Mouse (Mus musculus): ENCODE measurements around the gene Rabgap1l.

The Rabgap1l gene

DNA sequence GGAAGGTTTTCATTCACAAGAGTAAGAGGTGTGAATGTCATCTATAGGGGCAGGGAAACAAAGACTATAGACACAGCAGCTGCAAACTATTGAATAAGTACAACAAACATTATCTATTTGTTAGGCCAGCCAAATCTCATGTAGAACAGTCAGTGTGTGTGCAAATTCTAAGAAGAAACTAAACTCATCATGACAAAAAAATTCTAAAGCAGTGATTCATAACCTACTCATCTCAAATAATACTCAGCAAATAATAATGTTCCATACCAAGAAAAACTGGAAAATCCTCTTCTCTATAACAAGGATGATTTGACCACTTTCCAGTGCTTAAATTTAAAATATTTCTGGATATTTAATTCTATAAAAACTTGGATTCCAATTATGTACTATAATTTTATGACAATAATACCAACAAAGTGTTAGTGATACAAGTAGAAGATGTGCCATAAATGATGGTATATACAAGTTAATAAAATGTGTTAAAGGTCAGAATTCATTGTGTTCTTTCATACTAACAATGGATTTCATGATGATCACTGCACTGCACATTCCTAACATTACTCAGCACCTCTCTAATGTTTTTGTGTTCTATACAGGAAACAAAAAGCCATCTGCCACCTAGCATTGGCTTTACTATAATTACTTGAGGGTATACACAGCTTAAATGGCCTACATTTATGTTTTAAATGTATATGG, 196.6 kb downstream of the Rabgap1l start:
- in situ Hi-C loops (cut with MboI, MseI), result no loop called here

DNA sequence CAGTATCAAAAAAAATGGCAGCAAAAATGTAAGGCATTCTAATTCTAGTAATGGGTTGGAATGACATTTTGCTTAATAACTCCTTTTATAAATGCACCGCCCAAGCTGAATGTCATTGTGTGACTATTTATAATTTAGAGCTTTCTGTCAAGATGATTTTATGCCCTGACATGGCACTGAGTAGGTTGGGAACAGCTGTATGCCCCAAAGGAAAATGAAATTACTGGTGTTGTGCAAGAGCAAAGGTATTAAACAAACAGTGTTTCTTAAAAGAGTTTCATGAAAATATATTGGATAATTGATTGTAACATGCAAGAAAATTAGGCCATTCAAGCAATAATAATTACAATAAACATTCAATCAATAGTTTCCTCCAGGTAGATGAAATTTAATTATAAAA, 198.4 kb downstream of the Rabgap1l start:
- in situ Hi-C loops (cut with MboI, MseI), result no loop called here

DNA sequence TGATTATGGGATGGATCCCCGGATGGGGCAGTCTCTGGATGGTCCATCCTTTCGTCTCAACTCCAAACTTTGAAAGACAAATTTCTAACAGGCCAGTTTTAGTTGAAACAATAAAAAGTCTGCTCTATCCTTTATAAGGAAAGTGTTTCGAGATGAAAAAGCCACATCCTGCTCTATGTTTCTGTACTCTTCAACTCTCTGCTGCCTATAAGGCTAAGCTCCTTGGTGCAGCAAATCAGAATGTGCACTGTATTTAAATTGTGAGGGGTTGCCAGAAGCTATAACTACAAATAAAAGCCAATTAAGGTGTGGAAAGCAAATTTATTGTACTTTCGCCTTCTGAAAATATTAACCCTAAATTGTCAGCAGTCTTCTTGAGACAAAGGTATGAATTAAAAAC, 198.9 kb downstream of the Rabgap1l start:
- in situ Hi-C loops (cut with MboI, MseI), result no loop called here

DNA sequence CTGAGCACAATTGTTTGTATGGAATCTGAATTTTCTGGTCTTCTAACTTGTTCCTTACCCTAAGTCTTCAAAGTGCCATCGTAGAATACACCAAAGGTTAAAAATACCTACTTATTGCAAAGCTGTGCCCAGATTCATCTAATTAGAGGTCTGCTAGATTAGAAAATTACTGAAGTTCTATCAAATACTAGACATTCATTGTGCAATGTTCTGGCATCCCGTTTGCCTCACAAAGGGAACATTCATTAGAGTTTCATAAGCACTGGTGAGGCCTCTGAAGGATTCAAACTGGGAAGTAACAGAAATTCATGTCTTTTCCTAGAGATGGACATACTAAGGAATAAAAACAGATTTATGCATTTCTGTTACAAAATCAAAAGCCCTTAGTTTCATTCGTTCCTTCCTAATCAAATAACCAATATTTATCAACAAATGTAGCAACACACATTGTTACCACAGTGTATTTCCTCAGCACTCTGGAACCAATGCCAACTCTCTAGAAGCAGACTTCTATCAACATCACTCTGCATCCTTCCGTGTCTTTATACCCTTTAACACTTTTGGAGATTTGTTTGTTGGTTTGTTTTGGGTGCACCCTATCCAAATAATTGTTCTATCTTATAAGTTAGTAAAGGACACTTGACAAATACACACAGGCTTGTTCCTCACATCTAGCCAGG, 204.0 kb downstream of the Rabgap1l start:
- in situ Hi-C loops (cut with MboI, MseI), result no loop called here

DNA sequence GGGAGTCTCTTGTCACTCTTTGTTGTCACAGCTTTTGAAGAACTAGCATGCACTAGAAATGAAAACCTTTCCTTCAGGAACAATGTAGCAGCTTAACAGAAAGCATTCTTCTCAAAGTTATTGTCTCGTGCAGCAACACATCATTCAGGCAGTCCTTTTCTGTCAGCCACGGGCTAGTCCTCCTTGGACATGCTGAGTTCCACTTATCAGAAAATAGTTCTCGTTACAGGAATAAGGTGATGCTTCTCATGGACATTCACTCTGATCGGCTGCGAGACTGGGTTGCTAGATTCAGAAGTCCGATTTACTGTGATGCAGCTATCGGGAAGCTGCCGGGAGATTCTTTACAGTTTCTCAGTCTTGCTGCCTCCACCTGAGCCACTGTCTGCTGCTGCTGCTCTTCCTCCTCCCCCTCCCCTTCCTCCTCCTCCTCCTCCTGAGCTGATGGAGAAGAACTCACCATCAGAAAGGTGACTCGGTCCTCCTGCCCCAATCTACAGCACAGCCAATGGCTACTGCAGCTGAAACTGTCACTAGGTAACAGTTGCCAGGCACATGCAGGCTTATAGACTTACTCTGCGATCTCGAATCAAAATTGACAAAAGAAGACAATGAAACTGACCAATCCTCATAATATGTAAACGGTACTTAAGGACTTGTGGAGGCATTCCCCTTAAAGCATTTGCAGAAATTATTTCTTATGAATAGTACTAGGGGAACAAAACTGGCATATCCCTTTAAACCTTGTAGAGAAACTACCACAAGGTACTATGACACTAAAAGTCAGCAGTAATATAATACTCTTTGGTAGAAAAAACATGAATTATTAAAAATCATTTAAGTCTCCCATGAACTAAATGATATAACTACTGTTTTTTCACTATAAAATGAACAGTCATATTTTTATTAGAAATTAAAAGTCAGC, 213.4 kb downstream of the Rabgap1l start:
- in situ Hi-C loops (cut with MboI, MseI), result loop anchor here (10.0 kb wide), 1 partner anchor 275 kb away; no protein-coding TSS in a partner anchor

DNA sequence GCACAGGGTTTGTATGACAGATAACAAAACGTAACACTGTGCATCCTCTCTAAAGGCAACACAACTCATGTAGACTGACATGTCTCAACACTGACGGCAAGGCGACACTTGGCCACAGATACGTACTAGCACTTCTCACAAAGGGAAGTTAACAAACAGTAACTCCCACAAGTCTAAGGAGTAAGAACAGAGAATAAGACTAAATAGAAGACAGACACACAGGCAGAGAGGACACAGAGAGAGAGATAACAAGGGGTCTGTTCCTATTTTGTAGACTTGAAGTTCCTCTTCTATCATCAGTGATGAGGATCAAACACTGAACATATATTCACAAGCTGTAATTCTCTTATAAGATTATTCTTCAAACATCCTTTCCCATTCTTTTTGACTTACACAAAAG, 216.9 kb downstream of the Rabgap1l start:
- in situ Hi-C loops (cut with MboI, MseI), result loop anchor here (10.0 kb wide), 1 partner anchor 279 kb away; no protein-coding TSS in a partner anchor

DNA sequence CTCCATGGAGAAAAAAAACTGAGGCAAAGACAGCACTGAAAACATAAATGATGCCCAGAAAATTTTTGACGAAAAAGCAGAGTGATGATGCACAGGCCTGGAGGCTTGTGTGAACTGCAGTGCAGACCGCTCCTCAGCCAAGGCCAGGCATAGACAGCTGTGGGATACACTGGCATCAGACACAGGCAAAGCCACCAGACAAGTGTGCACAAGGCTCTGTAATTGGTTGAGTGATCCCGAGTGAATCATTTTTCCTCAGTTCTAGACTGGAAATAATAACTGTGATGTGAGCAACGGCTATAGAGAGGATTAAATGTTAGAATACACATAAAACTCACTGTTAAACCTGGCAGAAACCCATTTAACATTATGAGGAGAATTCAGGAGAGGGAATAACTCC, 219.0 kb downstream of the Rabgap1l start:
- in situ Hi-C loops (cut with MboI, MseI), result loop anchor here (10.0 kb wide), 1 partner anchor 281 kb away; no protein-coding TSS in a partner anchor

DNA sequence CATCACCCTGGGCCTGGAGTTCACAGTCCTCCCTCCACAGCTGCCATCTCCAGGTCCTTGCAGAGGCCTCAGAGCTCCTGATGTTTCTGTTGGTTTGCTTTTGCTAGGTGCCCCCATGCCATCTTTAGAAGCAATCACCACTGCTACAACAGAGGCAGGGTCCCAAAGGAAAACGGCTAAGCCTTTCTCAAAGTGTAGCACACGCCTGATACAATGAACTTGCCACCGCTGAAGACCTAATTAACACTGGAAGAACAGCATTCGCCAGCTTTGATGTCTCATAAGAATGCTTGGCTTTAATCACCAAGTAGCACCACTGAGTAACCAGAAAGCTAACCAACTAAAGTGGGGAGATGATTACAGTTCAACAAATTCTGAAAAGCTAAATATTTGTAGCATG, 226.6 kb downstream of the Rabgap1l start:
- in situ Hi-C loops (cut with MboI, MseI), result no loop called here

DNA sequence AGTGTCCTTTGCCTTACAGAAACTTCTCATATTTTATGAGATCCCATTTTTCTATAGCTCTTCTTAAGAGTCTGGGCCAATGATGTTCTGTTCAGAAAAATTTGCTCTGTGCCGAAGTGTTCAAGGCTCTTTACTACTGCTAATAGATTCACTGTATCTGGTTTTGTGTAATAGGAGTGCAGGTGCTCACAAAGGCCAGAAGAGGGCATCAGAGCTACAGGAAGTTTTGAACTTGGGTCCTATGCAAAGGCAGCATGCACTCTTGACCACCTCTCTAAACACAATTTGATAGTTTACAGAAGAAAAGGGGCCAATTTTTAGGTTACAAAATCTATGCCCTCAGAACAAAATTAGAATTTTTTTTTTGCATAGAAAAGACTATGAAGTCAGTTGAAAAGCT, 231.6 kb downstream of the Rabgap1l start:
- in situ Hi-C loops (cut with MboI, MseI), result no loop called here

DNA sequence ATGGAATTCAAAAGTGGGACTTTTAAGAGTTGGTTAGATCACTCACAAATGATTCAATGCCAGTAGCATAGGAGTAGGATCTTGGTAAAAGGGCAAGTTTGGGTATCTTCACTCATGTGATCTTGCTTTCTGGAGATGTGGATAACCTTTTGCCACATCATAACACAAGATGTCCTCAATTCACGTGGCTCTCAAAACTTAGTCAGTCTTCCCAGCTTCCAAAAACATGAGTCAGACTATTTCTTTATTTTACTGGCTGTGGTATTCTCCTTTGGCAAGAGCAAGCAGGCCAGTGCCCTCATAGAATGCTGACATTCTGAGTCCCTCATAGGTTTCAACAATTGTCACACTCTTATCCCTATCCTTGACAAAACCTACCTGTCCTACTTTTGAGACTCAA, 242.4 kb downstream of the Rabgap1l start:
- in situ Hi-C loops (cut with MboI, MseI), result no loop called here

DNA sequence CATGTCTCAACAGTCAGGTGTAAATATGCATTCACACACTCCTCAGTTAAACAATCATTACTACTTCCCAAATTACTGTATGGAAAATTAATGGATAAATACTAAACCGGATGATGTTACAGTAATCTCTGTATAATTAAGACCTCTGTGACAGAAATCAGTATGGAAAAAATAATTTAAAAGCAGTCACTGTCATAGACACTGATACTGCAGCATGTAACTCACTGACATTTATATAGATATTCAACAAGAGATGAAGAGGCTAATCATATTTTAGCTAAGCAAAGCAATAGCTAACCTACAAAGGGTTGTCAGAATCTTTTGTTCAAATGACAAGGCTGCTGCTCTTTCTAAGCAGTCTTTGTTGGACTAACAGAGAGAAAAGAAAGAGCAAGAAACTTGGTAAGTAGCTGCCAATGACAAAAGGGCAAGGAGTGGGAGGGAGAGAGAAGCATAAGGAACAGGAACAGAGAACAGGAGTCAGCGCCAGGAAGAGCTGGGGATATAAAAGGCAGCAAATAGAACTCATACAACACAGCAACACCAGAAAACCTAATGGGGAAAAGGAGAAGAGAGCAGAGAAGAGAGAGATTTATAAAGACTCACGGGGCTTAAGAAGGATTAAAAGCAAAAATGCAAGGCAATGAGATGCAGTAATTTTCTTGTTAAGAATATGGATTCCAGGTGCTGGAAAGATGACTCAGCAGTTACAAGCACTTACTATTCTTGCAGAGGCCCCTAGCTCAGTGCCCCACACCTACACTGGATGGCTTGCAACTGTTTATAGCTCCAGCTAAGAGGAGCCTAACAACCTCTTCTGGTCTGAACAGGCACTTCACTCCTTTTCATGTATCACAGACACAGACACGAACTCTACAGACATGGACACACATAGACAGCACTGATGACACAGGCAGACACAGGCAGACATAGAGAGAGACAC, 244.8 kb downstream of the Rabgap1l start:
- in situ Hi-C loops (cut with MboI, MseI), result no loop called here

DNA sequence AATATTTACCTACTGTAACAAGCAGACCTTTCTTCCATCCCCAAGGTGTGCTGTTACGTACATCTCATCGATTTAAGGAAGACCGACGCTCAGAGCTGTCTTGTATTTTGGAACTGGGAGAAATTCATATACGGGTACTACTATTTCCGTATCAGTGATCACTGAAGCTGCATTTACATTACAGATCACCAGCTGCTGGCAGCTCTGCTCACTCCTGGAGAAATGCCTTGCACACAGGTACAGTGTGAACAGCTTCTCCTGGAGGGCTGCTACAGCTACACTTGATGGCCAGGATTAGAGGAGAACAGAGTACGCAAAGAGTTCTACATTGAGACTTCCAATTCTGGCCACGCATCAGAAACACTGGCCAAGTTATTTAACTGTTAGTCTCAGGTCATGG, 257.4 kb downstream of the Rabgap1l start:
- in situ Hi-C loops (cut with MboI, MseI), result no loop called here

DNA sequence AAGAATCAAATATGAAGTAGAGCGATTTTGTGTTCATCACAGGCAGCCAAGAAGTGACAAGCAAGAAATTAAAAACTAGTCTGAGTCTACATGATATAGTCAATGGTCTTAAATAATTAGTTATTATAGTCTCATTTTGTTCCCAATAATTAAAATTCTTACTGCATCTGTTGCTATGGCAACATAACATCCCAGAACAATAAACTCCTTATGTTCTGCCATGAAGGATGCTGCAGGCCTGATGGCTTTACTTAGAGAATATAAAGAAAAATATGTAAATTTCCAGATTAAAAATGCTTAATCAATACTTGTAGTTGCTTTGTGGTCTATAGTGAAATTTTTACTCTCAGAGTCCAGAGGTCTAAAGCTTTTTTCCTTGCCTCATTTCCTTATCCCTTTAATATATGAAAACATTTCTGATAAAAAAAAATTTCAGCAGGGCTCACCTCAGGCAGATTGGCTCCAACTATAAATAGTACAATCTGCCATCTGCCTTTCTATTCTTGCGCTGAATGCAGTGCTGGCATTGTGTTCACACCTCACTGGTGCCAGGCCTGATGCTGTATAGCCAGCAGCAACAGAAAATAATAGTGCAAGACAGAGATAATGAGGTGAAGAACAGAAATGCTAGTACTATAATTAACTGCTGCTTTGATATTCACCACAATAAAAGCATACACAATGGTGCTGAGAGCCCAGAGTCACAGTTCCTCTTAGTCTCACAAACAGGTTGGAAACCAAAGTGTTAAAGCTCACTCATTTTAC, 258.3 kb downstream of the Rabgap1l start:
- in situ Hi-C loops (cut with MboI, MseI), result no loop called here

DNA sequence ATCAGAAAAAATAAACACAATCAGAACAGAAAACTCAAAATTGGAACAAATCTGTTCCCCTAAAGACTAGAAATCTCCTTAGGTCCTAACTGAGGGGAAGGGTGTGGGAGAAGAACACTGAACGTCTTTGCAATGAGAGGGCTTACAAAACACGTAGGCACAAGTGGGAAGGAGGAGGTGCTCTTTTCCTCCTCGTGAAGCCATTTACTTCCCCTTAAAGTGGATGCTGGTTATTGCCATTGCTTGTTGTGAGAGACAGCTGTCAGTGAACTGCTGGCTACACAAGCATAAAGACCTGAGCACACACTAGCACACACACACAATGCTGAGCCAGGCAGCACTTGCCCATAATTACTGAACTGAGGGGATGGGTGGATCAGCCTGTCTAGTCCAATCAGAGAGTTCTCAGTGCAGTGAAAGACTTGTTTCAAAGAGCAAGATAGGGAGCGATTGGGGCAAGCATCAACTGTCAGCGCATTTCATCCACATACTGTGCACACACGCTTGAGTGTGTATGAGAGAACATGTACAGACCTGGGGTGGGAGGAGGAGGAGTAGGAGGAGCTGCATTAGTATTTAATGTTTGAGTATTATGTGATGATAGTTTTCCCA, 259.7 kb downstream of the Rabgap1l start:
- in situ Hi-C loops (cut with MboI, MseI), result no loop called here

DNA sequence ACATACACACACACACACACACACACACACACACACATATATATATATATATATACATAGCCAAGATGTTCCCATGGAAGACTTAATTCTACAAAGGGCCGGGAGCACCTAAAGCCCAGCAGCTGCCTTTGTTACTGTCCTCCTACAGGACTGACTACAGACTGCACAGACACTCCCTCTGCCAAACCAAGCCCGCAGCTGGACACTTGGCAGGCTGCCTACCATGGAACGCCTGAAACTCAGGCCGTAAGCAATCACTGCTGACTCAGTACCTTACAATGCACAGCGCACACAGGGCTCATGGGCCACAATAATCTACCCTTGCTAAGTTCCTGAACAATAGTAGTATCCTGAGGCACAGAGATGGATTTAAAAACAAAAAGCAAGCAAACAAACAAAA, 261.6 kb downstream of the Rabgap1l start:
- in situ Hi-C loops (cut with MboI, MseI), result no loop called here

DNA sequence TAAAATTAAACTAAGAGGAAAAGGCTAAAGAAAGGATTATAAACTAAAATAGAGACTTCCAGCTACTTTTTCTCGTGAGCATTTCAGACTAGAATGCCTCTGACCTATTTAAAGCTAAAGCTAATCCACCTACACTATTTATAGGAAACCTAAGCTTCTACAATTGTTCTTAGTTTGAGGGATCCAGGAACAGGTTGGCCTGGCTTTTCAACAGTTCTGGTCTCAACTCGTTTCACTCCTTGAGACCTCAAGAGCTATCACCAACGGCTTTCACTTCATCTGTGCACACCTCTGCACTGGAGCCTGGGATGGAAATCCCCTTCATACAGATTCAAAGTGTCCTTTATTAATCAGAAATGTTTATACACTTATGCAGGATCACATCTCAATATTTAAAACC, 271.1 kb downstream of the Rabgap1l start:
- in situ Hi-C loops (cut with MboI, MseI), result no loop called here

DNA sequence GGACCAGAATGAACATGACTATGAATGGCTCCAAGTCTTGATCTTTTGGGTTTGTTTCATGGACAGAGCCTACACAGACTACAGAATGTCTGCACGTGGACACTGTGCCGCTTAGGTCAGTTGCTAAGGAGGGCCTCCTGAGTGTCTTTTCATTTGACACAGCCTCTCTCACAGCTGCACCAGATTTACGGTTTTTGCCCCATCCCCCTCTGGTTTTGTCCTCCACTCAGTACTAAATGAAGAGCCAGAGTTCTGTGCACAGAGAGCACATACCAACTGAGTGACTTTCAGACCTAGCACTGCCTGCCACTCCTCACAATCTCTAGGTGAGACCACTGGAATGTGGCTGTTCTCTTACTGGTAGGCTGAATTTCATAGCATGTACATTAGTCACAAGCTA, 272.3 kb downstream of the Rabgap1l start:
- in situ Hi-C loops (cut with MboI, MseI), result no loop called here

DNA sequence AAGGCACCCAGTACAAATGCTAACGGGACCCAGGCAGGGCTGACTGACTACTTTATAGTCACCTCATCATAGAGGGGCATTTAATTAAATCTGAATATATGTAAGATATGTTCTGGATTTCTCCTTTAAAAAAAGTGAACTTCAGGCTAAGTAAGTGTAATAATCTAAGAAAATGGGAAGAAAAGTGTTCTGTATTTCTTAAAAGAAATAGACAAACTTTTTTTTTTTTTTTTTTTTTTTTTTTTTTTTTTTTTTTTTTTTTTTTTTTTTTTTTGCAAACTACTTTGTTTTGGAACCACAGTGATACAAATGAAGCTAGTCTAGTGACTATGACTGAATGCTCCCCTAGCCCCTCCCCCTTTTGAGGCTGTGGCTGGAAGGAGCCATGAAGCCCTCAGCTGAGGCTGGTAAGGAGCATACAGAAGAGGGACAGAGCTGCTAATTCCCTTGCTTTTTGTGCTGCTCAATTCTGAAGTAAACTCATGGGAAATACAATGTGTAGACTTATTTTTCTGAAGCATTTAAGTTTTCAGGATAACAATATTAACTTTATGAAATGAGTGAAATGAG, 273.0 kb downstream of the Rabgap1l start:
- in situ Hi-C loops (cut with MboI, MseI), result no loop called here

DNA sequence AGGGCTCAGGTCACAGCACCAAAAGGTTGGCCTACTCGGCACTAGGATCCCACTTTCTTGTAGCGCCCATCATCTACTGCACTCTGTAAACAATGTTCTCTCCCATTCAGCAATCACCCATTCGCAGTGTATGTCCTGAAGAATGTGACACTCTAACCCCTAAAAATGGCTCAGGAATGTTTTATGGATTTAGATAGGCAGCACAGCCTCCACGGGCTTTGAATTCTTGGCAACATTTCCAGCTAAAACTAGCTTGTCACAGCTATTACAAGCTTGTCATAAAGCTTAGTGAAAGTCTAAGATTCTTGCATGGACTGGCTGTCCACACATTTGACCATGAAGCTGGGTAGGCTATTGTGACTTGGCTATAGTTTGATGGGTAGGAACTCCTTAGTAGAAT, 274.5 kb downstream of the Rabgap1l start:
- in situ Hi-C loops (cut with MboI, MseI), result no loop called here

DNA sequence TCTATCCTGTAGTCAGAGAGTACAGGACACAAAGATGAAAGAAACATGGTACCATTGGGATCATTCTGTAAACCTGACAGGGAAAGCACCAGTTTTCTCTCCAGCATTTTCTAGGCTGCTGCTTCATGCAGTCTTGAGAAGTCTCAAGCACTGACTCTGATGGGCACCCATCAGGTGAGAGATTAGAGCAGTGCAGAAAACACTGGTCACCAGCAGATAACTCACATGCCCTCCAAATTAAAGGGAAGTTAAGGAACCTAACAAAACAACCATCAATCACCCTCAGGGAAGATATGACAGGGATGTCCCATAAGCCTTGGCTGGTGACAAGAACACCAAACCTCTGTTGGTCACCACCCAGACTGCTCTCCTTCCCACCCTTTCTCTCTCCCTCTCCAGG, 285.2 kb downstream of the Rabgap1l start:
- in situ Hi-C loops (cut with MboI, MseI), result no loop called here

All from T-helper 2 cell (primary cell).